Mouse (Mus musculus) embryonic facial prominence, embryonic 11.5 days (tissue): ENCODE results near the gene Islr. TPM values are rescaled to one million over a fixed set of nuclear protein-coding genes. Genes with fewer than 3 reads are reported as not detected.

Source experiments
- ATAC-seq: fragments of 200-750 bp; cut with Nextera tagmentation; replicated peaks from 2 replicates; pipeline ENCODE4 v1.8.0; 2017; ENCODE audit warnings: low read depth; ENCODE audit not compliant: insufficient number of reproducible peaks, low FRiP score, low TSS enrichment
- DNase-seq: peaks from one replicate; pipeline ENCODE4 v3.0.0-alpha.2; 2015; ENCODE audit warnings: low spot score
- H3K27ac ChIP-seq: fragments of 300-500 bp; sonication (generic); replicated peaks from 2 replicates; pipeline ENCODE4 v1.5.1; 2014; ENCODE audit warnings: mild to moderate bottlenecking, low read depth, low read length, control low read depth
- H3K27me3 ChIP-seq: fragments of 300-500 bp; sonication (generic); 2 replicates; pipeline ENCODE4 v1.6.1; 2014; ENCODE audit warnings: mild to moderate bottlenecking, low read length, moderate library complexity, mixed read lengths; ENCODE audit not compliant: control insufficient read depth, insufficient read depth
- H3K36me3 ChIP-seq: fragments of 300-500 bp; sonication (generic); replicated peaks from 2 replicates; pipeline ENCODE4 v1.6.1; 2014; ENCODE audit warnings: low read depth, mild to moderate bottlenecking, low read length, moderate library complexity, mixed read lengths; ENCODE audit not compliant: control insufficient read depth, insufficient read depth
- H3K4me1 ChIP-seq: fragments of 300-500 bp; sonication (generic); 2 replicates; pipeline ENCODE4 v1.6.1; 2014; ENCODE audit warnings: low read length, mixed read lengths; ENCODE audit not compliant: control insufficient read depth, insufficient read depth
- H3K4me2 ChIP-seq: fragments of 300-500 bp; sonication (generic); 2 replicates; pipeline ENCODE4 v1.6.1; 2014; ENCODE audit warnings: low read depth, mild to moderate bottlenecking, control low read depth, low read length, moderate library complexity
- H3K4me3 ChIP-seq: fragments of 300-500 bp; sonication (generic); 2 replicates; pipeline ENCODE4 v1.5.1; 2014; ENCODE audit warnings: low read depth, low read length, control low read depth
- H3K9ac ChIP-seq: fragments of 300-500 bp; sonication (generic); replicated peaks from 2 replicates; pipeline ENCODE4 v1.6.1; 2014; ENCODE audit warnings: mild to moderate bottlenecking, control low read depth, low read length
- H3K9me3 ChIP-seq: fragments of 300-500 bp; sonication (generic); replicated peaks from 2 replicates; pipeline ENCODE4 v1.6.1; 2016; ENCODE audit warnings: mild to moderate bottlenecking, low read length, inconsistent platforms, mixed read lengths; ENCODE audit not compliant: control insufficient read depth
- WGBS: fragments of 180-500 bp; shearing (Covaris S2); extraction: QIAGEN DNeasy Blood & Tissue Kit; methylation state at CpG from one replicate; pipeline ENCODE4 v1.1.7; 2014; 5-methylcytosine and 5-hydroxymethylcytosine counted together
- polyA plus RNA-seq: library from polyadenylated mRNA; unstranded; fragments of >200 nt; fragmentation: Nextera tagmentation; extraction: Ambion mirVana; gene quantifications from 2 replicates; pipeline ENCODE4 v1.2.1, GENCODE M21; 2014

Islr gene
- polyA plus RNA-seq, 1 experiment from 2014 or later: 24.6 TPM

- Histone ChIP-seq H3K36me3 (no peaks in the 10 kb centered on the region), H3K27ac (0 out of 2 replicates have a peak overlapping the region, but pooled peaks have one; percentile 52), H3K4me1 (peaks cover 21% of the 10 kb centered on the region), H3K4me2 (no peak overlapping the region), H3K4me3 (no peak overlapping the region), H3K9me3 (no peaks in the 10 kb centered on the region), H3K27me3 (0 out of 2 replicates have a peak, but pooled peaks cover 2% of the 10 kb centered on the region), H3K9ac (peak overlapping the region; percentile 28; the same call in 1 of the 2 replicates)
- DNase-seq (peak; percentile 47), ATAC-seq (no peak)
- 14% methylated on average over 7 of the region's 7 CpGs for WGBS
These were observed 88.7 kb downstream of the Islr start for GRCm38 (mm10) chr9:58115297-58115925.

- H3K4me1 ChIP-seq: peaks cover 21% of the 10 kb centered on the region
These were observed 90.1 kb downstream of the Islr start for GRCm38 (mm10) chr9:58114019-58114418.

GRCm38 (mm10) chr9:58113279-58113884 is 90.7 kb downstream of the Islr start:
- peak; percentile 14; the same call in 1 of the 2 replicates for ATAC-seq

More at GRCm38 (mm10) chr9:58114019-58114418, 90.1 kb downstream of the Islr start:
- ATAC-seq: no peak
- Histone ChIP-seq H3K9me3 (no peaks in the 10 kb centered on the region), H3K27ac (peak overlapping the region; percentile 80), H3K9ac (peak overlapping the region; percentile 25; the same call in 1 of the 2 replicates), H3K36me3 (no peaks in the 10 kb centered on the region), H3K4me2 (no peak overlapping the region; the same call in 1 of the 2 replicates), H3K27me3 (0 out of 2 replicates have a peak, but pooled peaks cover 2% of the 10 kb centered on the region), H3K4me3 (no peak overlapping the region)
- under 1% methylated on average over 9 of the region's 9 CpGs for WGBS
- peak; percentile 47 for DNase-seq

GRCm38 (mm10) chr9:58112866-58113278 is 91.2 kb downstream of the Islr start:
- no peaks in the 10 kb centered on the region for H3K9me3 ChIP-seq
- peak overlapping the region; percentile 32; the same call in 1 of the 2 replicates for H3K4me2 ChIP-seq
- no peaks in the 10 kb centered on the region for H3K36me3 ChIP-seq
- H3K27me3 ChIP-seq: 0 out of 2 replicates have a peak, but pooled peaks cover 2% of the 10 kb centered on the region
- WGBS: 0% methylated on average over 6 of the region's 6 CpGs
- H3K4me1 ChIP-seq: peaks cover 21% of the 10 kb centered on the region
- peak overlapping the region; percentile 58 for H3K9ac ChIP-seq
- DNase-seq (peak; percentile 86), ATAC-seq (0 out of 2 replicates have a peak, but pooled peaks have one; percentile 26)
- H3K27ac ChIP-seq: peak overlapping the region; percentile 80
- no peak overlapping the region for H3K4me3 ChIP-seq

More at GRCm38 (mm10) chr9:58113279-58113884, 90.7 kb downstream of the Islr start:
- DNase-seq: peak; percentile 69
- Histone ChIP-seq H3K9ac (peak overlapping the region; percentile 58), H3K27ac (peak overlapping the region; percentile 80), H3K4me2 (peak overlapping the region; percentile 32), H3K36me3 (no peaks in the 10 kb centered on the region), H3K4me3 (0 out of 2 replicates have a peak overlapping the region, but pooled peaks have one; percentile 6), H3K9me3 (no peaks in the 10 kb centered on the region), H3K4me1 (peaks cover 21% of the 10 kb centered on the region), H3K27me3 (0 out of 2 replicates have a peak, but pooled peaks cover 2% of the 10 kb centered on the region)
- under 1% methylated on average over 22 of the region's 22 CpGs for WGBS

- Histone ChIP-seq H3K27ac (peak overlapping the region; percentile 77), H3K4me1 (peaks cover 21% of the 10 kb centered on the region), H3K36me3 (no peaks in the 10 kb centered on the region), H3K4me3 (no peak overlapping the region), H3K9me3 (no peaks in the 10 kb centered on the region), H3K4me2 (no peak overlapping the region), H3K27me3 (0 out of 2 replicates have a peak, but pooled peaks cover 2% of the 10 kb centered on the region), H3K9ac (peak overlapping the region; percentile 36)
- DNase-seq (peak; percentile 65), ATAC-seq (peak; percentile 73)
- WGBS: 6% methylated on average over 6 of the region's 6 CpGs
These were observed 91.8 kb downstream of the Islr start for GRCm38 (mm10) chr9:58112321-58112751.

- DNase-seq: no peak
- no peak overlapping the region for H3K4me3 ChIP-seq
- peaks cover 21% of the 10 kb centered on the region for H3K4me1 ChIP-seq
- no peak for ATAC-seq
- no peaks in the 10 kb centered on the region for H3K9me3 ChIP-seq
- peak overlapping the region; percentile 77; the same call in 1 of the 2 replicates for H3K27ac ChIP-seq
- no peaks in the 10 kb centered on the region for H3K27me3 ChIP-seq
- WGBS: 63% methylated on average over 6 of the region's 6 CpGs
- H3K9ac ChIP-seq: no peak overlapping the region; the same call in 1 of the 2 replicates
- no peaks in the 10 kb centered on the region for H3K36me3 ChIP-seq
- no peak overlapping the region for H3K4me2 ChIP-seq
These were observed 92.7 kb downstream of the Islr start for GRCm38 (mm10) chr9:58111431-58111830.

GRCm38 (mm10) chr9:58110787-58111186 is 93.3 kb downstream of the Islr start:
- H3K4me2 ChIP-seq: no peak overlapping the region
- H3K4me3 ChIP-seq: no peak overlapping the region
- ATAC-seq: no peak
- peaks cover 19% of the 10 kb centered on the region for H3K4me1 ChIP-seq
- H3K36me3 ChIP-seq: no peaks in the 10 kb centered on the region
- no peak overlapping the region for H3K9ac ChIP-seq
- H3K27ac ChIP-seq: no peak overlapping the region
- H3K9me3 ChIP-seq: no peaks in the 10 kb centered on the region
- H3K27me3 ChIP-seq: no peaks in the 10 kb centered on the region
- 83% methylated on average over 5 of the region's 5 CpGs for WGBS
- DNase-seq: no peak
